Mouse (Mus musculus): ENCODE data around the gene Dlx2. TPM values are rescaled to one million over a fixed set of nuclear protein-coding genes. Genes with fewer than 3 reads are reported as not detected.
A peak's percentile ranks its signal among the peaks of the same experiment; 100 is the strongest.

Gene Dlx2
- polyA plus RNA-seq, 1 experiment from 2014 or later = 44.8 TPM

GRCm38 (mm10) chr2:71499276-71500230 lies 47.0 kb downstream of the Dlx2 start:
- WGBS = 55% methylated on average over 16 of the region's 16 CpGs

GRCm38 (mm10) chr2:71497175-71497574 lies 49.4 kb downstream of the Dlx2 start:
- 58% methylated on average over 5 of the region's 5 CpGs for WGBS
- no peak for ATAC-seq
- H3K27me3 ChIP-seq (replicated peaks; ENCODE audit: control insufficient read depth, insufficient read depth, low read length) = no peaks in the 10 kb centered on the region

More at GRCm38 (mm10) chr2:71499276-71500230, 47.0 kb downstream of the Dlx2 start:
- no peak for ATAC-seq
- no peak overlapping the region for H3K4me3 ChIP-seq (ENCODE audit: low read depth, low read length)
- DNase-seq (ENCODE audit: low spot score) = no peak
- no peaks in the 10 kb centered on the region for H3K27me3 ChIP-seq (replicated peaks; ENCODE audit: control insufficient read depth, insufficient read depth, low read length)
- peaks cover 2% of the 10 kb centered on the region; the same call in 1 of the 2 replicates for H3K4me1 ChIP-seq (ENCODE audit: control insufficient read depth, insufficient read depth, low read length)
- no peak overlapping the region for H3K27ac ChIP-seq (ENCODE audit: low read depth, low read length)
- H3K9ac ChIP-seq (ENCODE audit: low read length) = no peak overlapping the region
- H3K36me3 ChIP-seq (ENCODE audit: control insufficient read depth, insufficient read depth, low read length) = no peaks in the 10 kb centered on the region
- H3K4me2 ChIP-seq (ENCODE audit: low read length) = no peak overlapping the region
- no peaks in the 10 kb centered on the region for H3K9me3 ChIP-seq (replicated peaks; ENCODE audit: control insufficient read depth, low read length)

GRCm38 (mm10) chr2:71494971-71495370 lies 51.6 kb downstream of the Dlx2 start:
- H3K4me1 ChIP-seq (ENCODE audit: control insufficient read depth, insufficient read depth, low read length) = peaks cover 6% of the 10 kb centered on the region
- no peak overlapping the region for H3K9ac ChIP-seq (ENCODE audit: low read length)
- H3K27ac ChIP-seq (ENCODE audit: low read depth, low read length) = no peak overlapping the region; the same call in 1 of the 2 replicates
- 43% methylated on average over 4 of the region's 4 CpGs for WGBS
- DNase-seq (ENCODE audit: low spot score) (peak; percentile 53), ATAC-seq (no peak)
- H3K9me3 ChIP-seq (replicated peaks; ENCODE audit: control insufficient read depth, low read length) = no peaks in the 10 kb centered on the region
- no peaks in the 10 kb centered on the region for H3K27me3 ChIP-seq (replicated peaks; ENCODE audit: control insufficient read depth, insufficient read depth, low read length)
- H3K36me3 ChIP-seq (ENCODE audit: control insufficient read depth, insufficient read depth, low read length) = no peaks in the 10 kb centered on the region
- no peak overlapping the region for H3K4me3 ChIP-seq (ENCODE audit: low read depth, low read length)
- H3K4me2 ChIP-seq (ENCODE audit: low read length) = no peak overlapping the region

More at GRCm38 (mm10) chr2:71497175-71497574, 49.4 kb downstream of the Dlx2 start:
- no peak for DNase-seq (ENCODE audit: low spot score)
- Histone ChIP-seq H3K9ac (ENCODE audit: low read length) (no peak overlapping the region), H3K4me1 (ENCODE audit: control insufficient read depth, insufficient read depth, low read length) (peaks cover 6% of the 10 kb centered on the region), H3K9me3 (replicated peaks; ENCODE audit: control insufficient read depth, low read length) (no peaks in the 10 kb centered on the region), H3K4me2 (ENCODE audit: low read length) (no peak overlapping the region), H3K36me3 (ENCODE audit: control insufficient read depth, insufficient read depth, low read length) (no peaks in the 10 kb centered on the region), H3K27ac (ENCODE audit: low read depth, low read length) (no peak overlapping the region), H3K4me3 (ENCODE audit: low read depth, low read length) (no peak overlapping the region)

GRCm38 (mm10) chr2:71494503-71494902 lies 52.1 kb downstream of the Dlx2 start:
- Histone ChIP-seq H3K9me3 (replicated peaks; ENCODE audit: control insufficient read depth, low read length) (no peaks in the 10 kb centered on the region), H3K27ac (ENCODE audit: low read depth, low read length) (no peak overlapping the region; the same call in 1 of the 2 replicates), H3K4me2 (ENCODE audit: low read length) (no peak overlapping the region), H3K36me3 (ENCODE audit: control insufficient read depth, insufficient read depth, low read length) (no peaks in the 10 kb centered on the region), H3K4me3 (ENCODE audit: low read depth, low read length) (no peak overlapping the region), H3K4me1 (ENCODE audit: control insufficient read depth, insufficient read depth, low read length) (peaks cover 6% of the 10 kb centered on the region), H3K27me3 (replicated peaks; ENCODE audit: control insufficient read depth, insufficient read depth, low read length) (no peaks in the 10 kb centered on the region), H3K9ac (ENCODE audit: low read length) (no peak overlapping the region)
- ATAC-seq (no peak), DNase-seq (ENCODE audit: low spot score) (peak; percentile 34)
- 44% methylated on average over 10 of the region's 10 CpGs for WGBS

Other genes with a start within 250 kb of the Dlx2 start
- 67.2 and 80.6 TPM in 2 replicates for gene Slc25a12, start 179.0 kb downstream of the Dlx2 start, polyA plus RNA-seq (2014; fragmentation: Nextera tagmentation; extraction: Ambion mirVana)
- 89.0 and 96.6 TPM in 2 replicates for gene Hat1, start 157.8 kb downstream of the Dlx2 start, polyA plus RNA-seq (2014; fragmentation: Nextera tagmentation; extraction: Ambion mirVana)
- 39.9 and 43.3 TPM in 2 replicates for gene Metap1d, start 93.5 kb downstream of the Dlx2 start, polyA plus RNA-seq (2014; fragmentation: Nextera tagmentation; extraction: Ambion mirVana)
- gene Dlx1, start 18.6 kb downstream of the Dlx2 start, polyA plus RNA-seq (2014; fragmentation: Nextera tagmentation; extraction: Ambion mirVana) = 155 and 176 TPM in 2 replicates
- 25.0 and 27.7 TPM in 2 replicates for gene Itga6, start 198.9 kb upstream of the Dlx2 start, polyA plus RNA-seq (2014; fragmentation: Nextera tagmentation; extraction: Ambion mirVana)

Data from forebrain, embryonic 14.5 days (tissue).